Mouse (Mus musculus) brain, embryonic 18.5 days (tissue): ENCODE measurements around the gene Sertad4.

ENCODE experiments used
- DNase-seq: peaks from one replicate; pipeline ENCODE4 v3.0.0-alpha.2; 2012; ENCODE audit warnings: low read depth, low spot score

The Sertad4 gene

DNA sequence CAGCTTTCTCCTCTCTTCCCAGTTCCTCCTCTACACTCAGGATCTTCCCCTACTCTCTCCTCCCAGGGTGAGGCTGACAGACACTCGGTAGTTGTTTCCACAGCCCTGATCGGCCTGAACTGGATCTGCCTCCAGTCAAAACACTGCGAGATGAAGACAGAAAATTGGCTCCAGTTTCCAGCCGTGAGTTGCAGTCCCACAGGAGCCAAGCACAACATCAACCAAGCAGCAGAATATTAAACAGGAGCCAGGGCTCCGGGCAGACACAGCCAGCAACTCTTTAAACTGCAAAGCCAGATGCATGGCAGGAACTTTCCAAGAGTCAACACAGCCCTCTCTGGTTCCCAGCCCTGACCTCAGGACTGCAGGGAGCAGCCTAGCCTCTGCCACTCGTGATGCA lies 3.9 kb downstream of the Sertad4 start:
- DNase-seq: no peak

DNA sequence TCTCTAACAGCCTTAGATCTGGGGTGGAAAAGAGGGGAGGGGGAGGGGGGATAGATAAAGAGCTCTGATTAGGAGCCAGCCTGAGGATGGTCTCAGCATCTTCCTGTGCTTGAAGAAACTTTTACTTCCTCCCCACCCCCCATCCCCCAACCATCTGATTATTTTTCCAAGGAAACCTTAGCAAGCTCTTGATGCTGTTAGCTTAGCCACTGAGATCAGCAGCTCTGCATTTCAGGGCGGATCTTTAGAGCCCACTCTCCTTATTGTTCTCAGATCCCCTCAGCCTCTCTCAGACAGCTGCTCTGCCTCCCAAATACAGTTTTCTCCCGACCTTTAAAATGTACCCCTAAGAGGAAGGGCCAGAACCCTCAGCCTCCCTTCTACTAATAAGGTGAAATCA lies 4.4 kb downstream of the Sertad4 start:
- DNase-seq: no peak

DNA sequence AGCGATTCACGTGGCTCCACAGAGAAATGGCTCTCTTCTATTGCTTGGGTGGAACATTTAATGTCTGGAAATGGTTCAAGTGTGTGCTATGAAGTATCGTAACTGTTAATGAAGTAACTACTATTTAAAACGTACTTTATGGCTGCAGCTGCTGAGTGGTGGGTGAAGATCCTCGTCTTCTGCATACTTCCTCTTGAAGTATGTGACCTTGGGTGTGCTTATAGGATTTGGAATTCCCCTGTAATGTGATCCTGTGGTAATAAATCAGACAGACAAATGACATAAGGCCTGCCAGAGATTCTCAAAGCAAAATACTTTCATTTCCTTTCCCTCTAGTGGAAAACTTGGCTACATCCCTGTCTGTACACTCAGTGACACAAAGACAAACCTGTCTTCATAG lies 5.9 kb downstream of the Sertad4 start:
- DNase-seq: no peak

DNA sequence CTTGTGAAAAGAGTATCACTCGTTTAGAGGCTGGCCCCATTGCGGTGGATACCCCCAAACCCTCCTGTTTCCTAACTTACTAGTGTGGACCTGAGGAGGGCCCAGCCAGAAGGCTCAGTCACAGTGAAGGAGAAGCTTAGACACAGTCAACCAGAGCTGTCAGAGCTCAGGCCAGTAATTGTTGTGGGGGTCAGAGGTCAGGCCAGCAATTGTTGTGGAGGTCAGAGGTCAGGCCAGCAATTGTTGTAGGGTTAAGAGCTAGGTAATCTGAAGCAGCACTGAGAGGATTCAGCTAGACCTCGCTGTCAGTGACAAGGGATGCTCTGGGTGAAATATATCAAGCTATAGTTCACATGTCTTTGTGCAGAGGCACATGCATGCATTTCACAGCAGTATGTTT lies 8.3 kb downstream of the Sertad4 start:
- DNase-seq: no peak

DNA sequence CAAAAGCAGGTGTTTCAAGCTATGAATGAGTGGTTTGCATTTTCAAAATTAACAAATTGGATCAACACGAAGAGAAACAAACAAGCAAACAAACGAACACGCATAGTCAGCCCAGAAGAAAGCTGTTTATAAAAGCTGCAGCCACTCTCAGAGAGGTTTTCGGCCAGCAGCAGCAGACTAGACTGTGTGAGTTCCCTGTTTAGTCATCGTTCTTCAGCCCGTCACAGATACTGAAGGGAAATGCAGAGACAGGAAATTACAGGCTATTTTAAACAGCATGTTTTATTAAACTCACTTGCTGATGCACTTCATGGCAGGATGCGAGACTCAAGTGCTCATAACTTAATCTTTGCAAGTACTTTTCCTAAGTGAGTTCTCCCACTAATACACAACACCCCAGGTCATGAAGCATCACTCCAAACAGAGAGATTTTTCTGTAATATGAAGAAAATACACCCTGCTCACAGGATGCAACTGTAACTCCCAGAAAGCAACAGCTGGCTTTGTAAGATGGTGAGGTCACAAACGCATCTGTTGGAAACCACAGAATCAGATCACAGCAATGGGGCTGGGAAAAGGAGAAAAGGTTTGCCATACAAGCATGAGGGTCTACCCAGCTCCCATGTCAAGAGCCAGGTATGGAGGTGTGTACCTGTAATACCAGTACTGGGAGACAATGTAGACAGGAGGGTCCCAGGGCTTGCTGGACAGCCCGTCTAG lies 14.3 kb downstream of the Sertad4 start:
- no peak for DNase-seq

DNA sequence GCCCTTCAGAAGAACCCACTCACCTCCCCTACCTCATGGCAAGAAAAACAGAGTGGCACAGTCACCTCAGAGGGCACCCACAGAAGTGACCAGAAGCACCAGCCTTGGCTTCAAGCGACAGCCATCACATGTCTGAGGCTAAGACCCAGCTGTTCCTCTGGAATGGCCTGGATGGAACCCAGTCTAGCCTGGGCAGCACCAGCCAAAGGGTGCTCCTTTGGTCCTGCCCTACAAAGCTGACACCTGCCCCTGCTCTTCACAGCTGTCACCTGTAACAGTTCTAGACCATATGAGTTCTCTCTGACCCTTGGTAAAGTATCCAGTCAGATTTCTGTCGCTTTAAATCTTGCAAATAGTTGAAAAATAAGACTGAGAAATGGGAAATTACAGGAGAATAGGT lies 14.9 kb downstream of the Sertad4 start:
- no peak for DNase-seq

DNA sequence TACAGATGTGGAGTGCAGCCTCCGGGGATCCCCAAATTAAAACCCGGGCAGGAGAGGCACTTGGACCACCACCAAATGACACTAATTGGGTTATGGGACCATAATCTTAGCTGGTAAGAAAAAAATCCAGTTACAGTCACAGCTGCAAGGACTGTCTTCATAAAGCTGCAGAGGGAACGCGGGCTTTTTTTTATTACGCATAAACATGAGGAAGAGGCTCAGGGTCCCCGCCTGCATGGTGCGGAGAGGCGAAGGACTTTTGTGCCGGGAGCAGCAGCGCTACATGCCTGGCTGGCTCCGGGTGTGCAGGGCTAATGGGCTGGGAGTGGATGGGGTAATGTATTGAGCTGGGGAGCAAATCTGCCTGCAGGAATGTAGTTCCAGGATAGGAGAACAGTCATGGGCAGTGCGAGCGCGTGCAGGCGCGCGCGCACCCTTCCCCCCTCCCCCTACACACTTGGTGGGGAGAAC lies 20.3 kb downstream of the Sertad4 start:
- DNase-seq: no peak

DNA sequence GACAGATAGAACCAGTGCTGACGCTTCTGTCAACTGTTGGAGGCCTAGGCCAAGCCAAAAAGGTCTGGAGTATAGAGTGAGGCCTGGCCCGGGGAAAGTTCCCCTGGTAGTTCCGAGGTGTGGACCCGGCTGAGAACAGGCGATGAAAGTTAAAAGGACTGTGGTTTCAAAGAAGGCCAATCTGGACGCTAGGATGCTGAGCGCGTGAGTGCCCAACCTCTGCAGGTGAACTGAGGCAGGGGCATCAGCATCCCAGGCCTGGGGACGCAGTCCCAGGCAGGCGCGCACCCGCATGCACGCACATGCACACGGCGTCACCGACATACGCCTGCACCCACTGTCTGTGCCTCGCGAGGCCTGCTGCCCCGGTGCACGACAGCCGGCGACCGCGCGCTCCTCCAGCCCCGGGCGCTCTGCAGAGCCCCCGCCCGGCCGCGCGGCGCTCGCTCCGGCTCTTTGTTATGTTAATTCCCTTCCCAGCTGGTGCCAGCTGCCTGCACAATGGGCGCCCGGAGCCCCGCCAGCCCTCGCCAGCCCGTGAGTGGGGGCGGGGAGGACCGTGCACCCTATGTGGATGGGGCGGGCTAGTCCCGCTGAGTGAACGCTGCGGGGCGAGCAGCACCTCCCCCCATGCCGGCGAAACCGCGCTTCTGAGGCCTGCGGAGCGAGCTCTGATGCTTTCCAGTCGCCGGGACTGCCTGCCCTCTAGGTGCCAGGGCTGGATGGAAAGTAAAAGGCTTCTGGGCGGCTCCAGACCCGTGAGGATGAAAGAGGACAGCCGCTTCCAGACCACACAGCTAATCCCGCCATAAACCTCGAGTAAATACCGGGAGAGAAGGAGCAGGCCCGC lies 21.0 kb downstream of the Sertad4 start:
- DNase-seq: no peak

DNA sequence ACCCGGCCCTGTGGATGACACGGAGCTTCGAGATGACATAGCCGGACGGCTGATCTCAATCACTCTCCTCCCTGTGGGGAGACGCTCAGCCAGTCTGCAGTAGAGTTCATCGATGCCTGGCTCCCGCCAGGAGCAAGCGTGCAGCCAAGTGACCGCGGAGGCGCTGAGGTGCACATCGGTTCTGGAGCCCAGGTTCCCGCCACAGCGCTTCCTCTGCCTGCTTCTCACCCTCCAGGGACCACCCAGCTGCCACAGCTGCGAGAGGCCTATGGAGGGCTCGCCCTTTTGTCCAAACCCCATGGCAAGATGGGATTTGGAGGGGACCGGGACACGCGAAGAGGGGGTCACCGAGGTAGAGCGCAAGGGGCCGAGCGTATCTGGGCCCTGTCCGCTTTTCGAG lies 22.0 kb downstream of the Sertad4 start:
- no peak for DNase-seq

DNA sequence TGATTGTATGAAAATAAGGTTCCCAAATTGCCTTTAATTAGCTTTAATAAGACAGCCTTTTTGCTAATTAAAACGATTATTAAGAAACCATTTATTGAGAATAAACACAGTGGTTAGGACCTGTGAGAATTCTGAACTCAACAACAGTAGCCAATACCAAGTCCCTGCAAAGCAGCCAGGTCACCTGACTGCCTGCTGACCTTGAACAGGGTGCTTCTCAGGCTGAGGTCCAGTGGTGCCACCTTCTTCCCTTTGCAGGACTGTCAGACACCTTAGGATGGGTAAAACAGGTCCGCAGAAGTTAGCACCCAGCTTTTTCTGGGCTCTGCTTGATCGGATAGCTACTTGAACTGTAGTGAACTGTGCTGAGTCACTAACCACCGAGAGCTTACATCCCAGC lies 22.5 kb downstream of the Sertad4 start:
- no peak for DNase-seq

DNA sequence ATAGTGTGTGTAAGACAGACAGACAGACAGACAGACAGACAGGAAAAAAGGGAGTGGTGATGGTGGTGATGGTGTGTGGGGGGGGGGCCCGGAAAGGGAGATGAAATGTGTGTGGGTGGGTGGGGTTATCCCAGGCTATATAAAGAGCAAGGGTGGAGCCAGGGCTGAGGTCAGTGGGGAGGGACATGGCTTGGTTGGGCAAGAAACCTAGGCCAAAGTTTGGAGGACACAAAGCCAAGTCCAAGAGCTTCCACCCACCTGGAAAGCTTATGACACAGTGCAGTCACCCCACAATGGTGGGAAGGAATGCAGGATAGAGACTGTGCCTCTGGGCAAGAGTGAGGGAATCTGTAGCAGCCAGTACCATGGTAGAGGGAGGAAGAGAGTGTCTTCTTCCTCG lies 23.2 kb downstream of the Sertad4 start:
- DNase-seq: no peak

DNA sequence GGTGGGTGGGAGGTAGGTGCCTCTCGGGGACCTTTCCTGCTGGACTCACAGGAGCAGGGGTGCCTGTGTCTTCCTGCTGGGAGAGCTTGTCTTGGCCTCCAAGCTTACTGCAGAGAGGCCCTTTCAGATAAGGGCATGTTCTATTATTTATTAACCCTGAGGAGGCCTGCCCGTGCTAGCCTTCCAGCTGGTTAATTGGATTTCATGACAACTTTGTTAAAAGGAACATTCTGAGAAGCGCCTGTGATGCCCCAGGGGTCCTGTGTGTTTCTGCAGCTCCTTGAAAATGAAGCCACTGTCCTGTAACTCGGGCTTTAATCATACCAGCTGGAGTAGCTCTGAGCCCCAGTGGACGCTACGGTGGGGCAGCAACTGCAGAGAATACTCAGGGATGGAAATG lies 25.1 kb downstream of the Sertad4 start:
- DNase-seq: no peak

DNA sequence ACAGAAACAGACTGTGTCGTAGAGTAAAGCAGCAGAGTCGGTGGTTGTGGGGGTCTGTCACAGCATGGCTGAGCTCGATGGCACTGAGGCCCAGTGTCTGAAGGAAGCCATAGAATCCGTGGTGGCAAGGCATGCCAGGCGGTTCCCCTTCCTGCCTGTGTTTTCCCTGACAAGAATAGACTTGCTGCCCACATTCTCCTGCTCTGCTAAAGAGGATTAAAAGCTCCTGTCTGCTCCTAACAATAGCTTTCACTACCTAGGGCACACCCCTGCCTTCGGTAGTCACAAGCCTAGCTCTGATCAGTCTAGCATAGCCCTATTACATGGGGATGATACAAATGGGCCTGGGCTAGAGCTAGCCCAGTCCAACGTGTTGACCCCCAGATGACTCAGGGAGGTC lies 26.6 kb downstream of the Sertad4 start:
- no peak for DNase-seq

DNA sequence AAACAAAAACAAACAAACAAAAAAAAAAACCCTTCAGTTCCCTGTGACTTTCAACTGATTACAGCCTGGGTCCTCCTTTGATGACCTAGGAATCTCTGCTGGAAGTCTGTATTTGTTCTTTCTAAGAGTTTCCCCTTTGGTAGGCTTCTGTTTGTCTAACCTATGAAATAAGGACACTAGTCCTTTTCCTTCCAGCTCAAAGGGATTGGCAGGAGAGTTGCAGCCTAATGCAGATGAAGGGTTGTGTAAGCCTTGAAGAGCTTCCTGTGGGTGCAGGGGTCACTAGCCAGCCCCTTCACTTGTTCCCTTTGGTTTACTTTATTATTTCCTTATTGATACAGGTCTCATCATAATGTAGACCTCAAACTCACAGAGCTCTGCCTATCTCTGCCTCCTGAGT lies 27.6 kb downstream of the Sertad4 start:
- no peak for DNase-seq

DNA sequence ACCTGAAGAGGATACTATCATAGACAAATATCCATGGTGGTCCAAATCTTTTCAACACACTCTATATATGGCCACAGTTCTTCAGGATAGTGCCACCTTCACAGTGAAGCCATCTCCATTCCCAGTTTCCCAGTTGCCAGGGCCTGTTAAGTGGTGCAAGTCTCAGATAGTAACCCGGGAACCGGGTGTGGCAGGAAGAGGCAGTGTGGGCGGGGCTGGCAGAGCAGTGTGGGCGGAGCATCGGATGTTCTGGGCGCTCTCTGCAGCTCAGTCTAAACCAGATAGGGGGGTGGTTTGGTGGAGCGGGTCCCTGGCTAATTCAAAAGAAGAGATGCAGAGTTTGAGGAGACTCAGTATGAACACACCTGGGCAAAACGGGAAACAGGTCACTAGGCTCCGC lies 29.8 kb downstream of the Sertad4 start:
- no peak for DNase-seq

DNA sequence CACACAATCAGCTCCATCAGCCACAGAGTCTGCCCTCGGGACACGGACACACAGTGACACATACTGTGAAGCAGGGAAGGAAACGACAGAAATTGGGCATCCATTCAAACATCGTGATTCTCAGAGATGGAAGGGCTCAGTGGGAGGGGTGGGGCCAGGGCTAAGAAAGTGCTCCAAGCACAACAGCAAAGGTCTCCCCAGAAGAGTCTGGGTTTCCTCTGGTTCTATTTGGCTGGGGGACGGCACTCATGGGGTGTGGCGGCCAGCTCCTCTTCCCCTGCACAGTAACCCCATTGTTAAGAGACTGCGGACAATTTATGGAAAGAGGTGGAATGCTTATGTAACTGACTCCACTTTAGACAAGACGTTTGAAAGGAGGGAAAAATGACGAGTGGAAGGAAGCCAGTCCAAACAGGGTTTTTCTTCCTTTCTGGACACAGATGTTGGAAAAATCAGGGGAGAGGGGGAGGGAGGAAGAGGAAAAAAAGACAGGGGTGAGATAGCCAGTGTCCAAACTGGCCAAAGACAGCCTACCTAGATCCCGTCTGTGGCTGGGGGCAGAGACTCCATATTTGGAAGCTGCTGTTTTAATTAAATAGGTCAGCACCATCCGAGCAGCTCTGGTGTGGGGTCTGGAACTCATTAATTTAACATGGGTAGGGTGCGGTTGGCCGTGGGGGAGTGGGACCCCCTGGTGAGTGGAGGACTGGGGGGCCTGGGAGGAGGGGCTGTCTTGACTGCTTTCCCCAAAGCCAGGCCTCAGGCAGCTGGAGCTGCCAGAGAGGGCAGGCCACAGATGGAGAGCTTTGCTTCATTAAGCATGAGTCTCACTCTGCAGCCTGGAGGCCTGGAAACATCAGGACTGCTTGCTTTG lies 32.7 kb downstream of the Sertad4 start:
- DNase-seq: no peak

DNA sequence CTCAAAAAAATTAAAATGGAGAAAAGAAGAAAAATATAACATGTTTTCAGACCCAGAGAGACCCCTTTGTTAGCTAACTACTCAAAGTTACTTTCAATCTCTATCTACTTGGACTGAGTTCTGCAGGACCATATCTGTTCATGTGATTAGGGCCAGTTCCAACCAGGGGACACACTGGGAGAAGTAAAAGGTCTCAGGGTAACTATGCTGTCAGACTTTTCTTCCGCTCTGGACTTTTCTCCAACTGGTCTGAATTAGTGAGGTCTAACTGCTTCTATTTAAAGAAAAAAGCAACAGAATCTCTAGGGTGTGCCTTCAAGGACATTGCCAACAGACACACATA lies 33.3 kb downstream of the Sertad4 start:
- DNase-seq: no peak

DNA sequence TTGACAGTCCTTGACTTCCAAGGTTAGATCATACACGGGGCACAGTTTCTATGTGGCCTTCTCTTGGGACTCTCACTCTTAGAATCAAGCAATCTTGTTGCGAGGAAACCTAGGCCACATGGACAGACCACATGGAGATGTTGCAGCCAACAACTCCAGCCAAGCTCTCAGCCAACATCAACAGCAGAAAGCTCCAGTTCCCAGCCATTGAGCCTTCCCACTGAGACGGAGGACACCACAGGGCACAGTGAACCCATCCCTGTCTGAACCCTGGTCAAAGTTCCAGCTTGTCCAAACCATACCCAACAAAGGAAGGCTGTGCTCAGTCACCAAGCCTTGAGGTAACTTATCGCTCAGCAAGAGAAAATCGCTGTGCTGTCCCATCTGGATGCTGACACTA lies 37.2 kb downstream of the Sertad4 start:
- DNase-seq: no peak

DNA sequence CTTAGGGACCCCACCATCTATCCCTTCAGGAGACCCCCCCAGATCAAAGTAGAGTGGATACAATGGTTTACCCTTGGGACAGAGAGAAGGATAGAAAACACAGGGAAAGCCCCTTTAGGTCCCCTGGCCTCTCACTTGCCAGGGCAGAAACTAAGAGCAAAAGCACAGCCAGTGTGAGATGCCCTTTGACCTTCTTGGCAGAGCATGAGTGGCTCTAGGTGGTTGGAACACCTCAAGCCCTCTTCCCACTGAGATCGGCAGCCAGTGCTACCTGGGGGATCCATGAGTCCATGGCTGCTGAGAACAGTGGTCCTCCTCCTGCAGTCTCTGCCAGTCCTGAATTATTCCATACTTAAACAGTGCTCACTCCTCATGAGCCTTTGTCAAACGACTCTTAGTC lies 39.8 kb downstream of the Sertad4 start:
- DNase-seq: no peak

DNA sequence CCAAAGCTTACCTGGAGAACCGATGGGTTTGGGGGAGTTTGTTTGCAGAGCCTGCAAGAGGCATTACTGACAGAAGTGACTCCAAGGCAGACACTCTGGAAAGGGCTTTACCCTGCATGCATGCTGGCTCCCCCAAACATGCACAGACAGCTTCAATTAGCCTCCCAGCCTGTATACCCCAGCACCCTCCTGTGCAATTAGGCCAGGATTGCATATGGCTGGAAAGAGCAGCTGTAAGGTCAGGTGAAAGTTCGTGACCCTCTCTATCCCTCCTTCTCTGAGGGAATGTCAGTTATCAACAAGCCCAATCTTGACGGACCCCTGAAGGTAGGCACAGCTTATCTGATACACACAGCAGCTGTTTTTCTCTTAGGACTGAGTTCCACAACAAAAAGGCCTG lies 40.9 kb downstream of the Sertad4 start:
- no peak for DNase-seq

DNA sequence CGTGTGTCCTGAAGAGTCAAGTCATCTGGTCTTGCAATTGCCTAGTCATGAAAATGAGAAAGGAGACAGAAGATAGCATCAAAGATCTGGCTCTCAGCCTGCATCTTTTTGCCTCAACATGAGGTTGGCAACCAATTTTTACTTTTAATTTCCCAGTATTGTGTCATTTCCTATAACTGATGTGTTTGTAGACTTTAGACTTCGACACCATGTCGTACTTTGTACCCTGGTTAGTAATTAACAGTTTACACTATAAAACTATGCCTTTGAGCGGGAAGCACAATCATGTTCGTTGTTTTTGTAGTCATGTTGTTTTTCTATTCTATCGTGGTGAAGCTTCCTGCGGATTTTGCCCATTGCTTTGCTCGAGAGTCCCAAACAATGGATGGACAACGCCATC lies 42.8 kb downstream of the Sertad4 start:
- DNase-seq: no peak

DNA sequence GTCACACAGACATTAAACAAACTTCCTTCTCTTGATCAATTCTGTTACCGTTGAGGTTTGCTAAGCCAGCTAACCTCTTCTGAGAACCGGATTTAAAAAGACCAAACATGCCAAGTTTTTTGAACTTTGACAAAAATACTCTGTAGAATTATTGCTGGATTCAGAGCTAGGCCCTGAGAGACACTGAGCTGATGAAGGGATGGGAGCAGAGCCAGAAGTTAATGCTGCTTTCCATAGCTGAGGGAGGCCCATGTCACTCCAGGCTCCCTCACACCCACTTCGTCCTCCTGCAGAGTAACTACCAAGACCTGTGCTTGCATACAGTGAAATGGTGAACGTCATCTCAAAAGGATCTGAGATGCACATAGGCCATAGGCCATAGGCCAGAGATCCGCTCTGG lies 43.3 kb downstream of the Sertad4 start:
- DNase-seq: no peak
